ENCODE assay signal across 8 mouse cellular contexts in genomic region chr1:23382037-23382436, GRCm38 (mm10). TPM values are rescaled to one million over a fixed set of nuclear protein-coding genes. Genes with fewer than 3 reads are reported as not detected.
DNase-seq lines count a peak whose midpoint lies in the region; ATAC-seq and TF ChIP-seq lines count a peak whose summit lies in the region.

No protein-coding gene starts in this region.

- no peaks in the 10 kb centered on the region for H3K27me3 ChIP-seq in kidney, embryonic 14.5 days (ENCODE audit: control insufficient read depth, insufficient read depth, low read length)
- H3K27me3 ChIP-seq in hindbrain, embryonic 15.5 days, result no peaks in the 10 kb centered on the region
- H3K27me3 ChIP-seq in midbrain, embryonic 16.5 days (ENCODE audit: control insufficient read depth, insufficient read depth, low read depth, low read length), result no peaks in the 10 kb centered on the region

- no peak for ATAC-seq in kidney, embryonic 14.5 days (ENCODE audit: low FRiP score, low TSS enrichment)
- no peak for ATAC-seq in hindbrain, embryonic 15.5 days (ENCODE audit: low FRiP score, low read depth)
- ATAC-seq in midbrain, embryonic 16.5 days, result no peak
- ATAC-seq in monocyte, adult 5-6 weeks (replicated peaks; ENCODE audit: insufficient number of reproducible peaks, low FRiP score, low TSS enrichment, poor library complexity, severe bottlenecking), result no peak

- H3K27ac ChIP-seq in kidney, embryonic 14.5 days (ENCODE audit: low read depth, low read length), result no peak overlapping the region
- H3K27ac ChIP-seq in bone marrow macrophage, adult 2 months (ENCODE audit: insufficient read depth, low read depth, low read length), result no peak overlapping the region
- peak overlapping the region; percentile 92; the same call in 1 of the 2 replicates for H3K27ac ChIP-seq in hindbrain, embryonic 15.5 days (replicated peaks)
- no peak overlapping the region for H3K27ac ChIP-seq in midbrain, embryonic 16.5 days (ENCODE audit: low read length)

- TF ChIP-seq POLR2A in bone marrow macrophage, adult 2 months (IDR thresholded peaks at IDR 0.05; ENCODE audit: borderline replicate concordance, low read depth, low read length), result no peak

- H3K9me3 ChIP-seq in kidney, embryonic 14.5 days (ENCODE audit: control insufficient read depth, low read length), result no peaks in the 10 kb centered on the region
- H3K9me3 ChIP-seq in hindbrain, embryonic 15.5 days, result no peaks in the 10 kb centered on the region
- no peaks in the 10 kb centered on the region for H3K9me3 ChIP-seq in midbrain, embryonic 16.5 days (replicated peaks; ENCODE audit: control insufficient read depth, low read length, poor library complexity, severe bottlenecking)

- TF ChIP-seq CTCF in bone marrow macrophage, adult 2 months (IDR thresholded peaks at IDR 0.05; ENCODE audit: low read depth, low read length), result no peak

- peak overlapping the region; percentile 88; the same call in 1 of the 2 replicates for H3K9ac ChIP-seq in kidney, embryonic 14.5 days (ENCODE audit: low read depth, low read length)
- H3K9ac ChIP-seq in hindbrain, embryonic 15.5 days, result peak overlapping the region; percentile 88
- H3K9ac ChIP-seq in midbrain, embryonic 16.5 days (ENCODE audit: low read depth, low read length), result peak overlapping the region; percentile 95; the same call in 1 of the 2 replicates

- WGBS in kidney, embryonic 14.5 days, result 12% methylated on average over 9 of the region's 9 CpGs
- 19% methylated on average over 9 of the region's 9 CpGs for WGBS in hindbrain, embryonic 15.5 days
- WGBS in midbrain, embryonic 16.5 days, result 12% methylated on average over 9 of the region's 9 CpGs

- peak overlapping the region; percentile 92 for H3K4me2 ChIP-seq in kidney, embryonic 14.5 days (replicated peaks; ENCODE audit: low read depth, low read length)
- peak overlapping the region; percentile 90 for H3K4me2 ChIP-seq in hindbrain, embryonic 15.5 days
- H3K4me2 ChIP-seq in midbrain, embryonic 16.5 days (ENCODE audit: low read length), result peak overlapping the region; percentile 85

- H3K4me3 ChIP-seq in kidney, embryonic 14.5 days (ENCODE audit: low read length), result peak overlapping the region; percentile 80
- peak overlapping the region; percentile 60 for H3K4me3 ChIP-seq in bone marrow macrophage, adult 2 months (ENCODE audit: insufficient read depth, low read length)
- peak overlapping the region; percentile 77 for H3K4me3 ChIP-seq in hindbrain, embryonic 15.5 days
- peak overlapping the region; percentile 89 for H3K4me3 ChIP-seq in midbrain, embryonic 16.5 days (ENCODE audit: low read depth, low read length)

- no peak for DNase-seq in kidney, adult 11 months
- no peak for DNase-seq in cerebellum, postnatal 36 days
- no peak for DNase-seq in thymus, postnatal 10 days (ENCODE audit: low spot score in 2 of 2)

- peaks cover 7% of the 10 kb centered on the region; the same call in 1 of the 2 replicates for H3K4me1 ChIP-seq in kidney, embryonic 14.5 days (ENCODE audit: control insufficient read depth, insufficient read depth, low read length)
- H3K4me1 ChIP-seq in bone marrow macrophage, adult 2 months (ENCODE audit: control insufficient read depth, insufficient read depth, low read length), result peaks cover 24% of the 10 kb centered on the region
- peaks cover 42% of the 10 kb centered on the region for H3K4me1 ChIP-seq in hindbrain, embryonic 15.5 days (replicated peaks)
- H3K4me1 ChIP-seq in midbrain, embryonic 16.5 days (ENCODE audit: control insufficient read depth, insufficient read depth, low read length), result peaks cover 26% of the 10 kb centered on the region

- H3K36me3 ChIP-seq in kidney, embryonic 14.5 days (ENCODE audit: control insufficient read depth, insufficient read depth, low read length), result 0 out of 2 replicates have a peak, but pooled peaks cover 2% of the 10 kb centered on the region
- H3K36me3 ChIP-seq in hindbrain, embryonic 15.5 days, result 0 out of 2 replicates have a peak, but pooled peaks cover 3% of the 10 kb centered on the region
- no peaks in the 10 kb centered on the region for H3K36me3 ChIP-seq in midbrain, embryonic 16.5 days (ENCODE audit: control insufficient read depth, insufficient read depth, low read length)

RNA-seq across cellular contexts. Expression of gene Ogfrl1, which starts 15.5 kb away (rescaled TPM):
- 18.7 and 24.2 TPM in 2 replicates for polyA plus RNA-seq in kidney, embryonic 14.5 days (2014; fragmentation: Nextera tagmentation; extraction: Ambion mirVana)
- polyA plus RNA-seq in bone marrow macrophage, adult 2 months (2012; ENCODE audit: insufficient read depth, insufficient read length, missing spikeins), result 33.2 and 39.7 TPM in 2 replicates
- polyA plus RNA-seq in hindbrain, embryonic 15.5 days (2015; fragmentation: Nextera tagmentation; extraction: Ambion mirVana), result 15.3 and 17.6 TPM in 2 replicates
- polyA plus RNA-seq in midbrain, embryonic 16.5 days (2015; fragmentation: Nextera tagmentation; extraction: Ambion mirVana), result 10.3 and 12.3 TPM in 2 replicates
- 37.1 to 61.9 TPM (median 56.3 TPM) in 3 replicates for total RNA-seq in monocyte, adult 5-6 weeks (2017)
